Mouse (Mus musculus): ENCODE data around the gene Trub1.
A peak's percentile ranks its signal among the peaks of the same experiment; 100 is the strongest.

Trub1 gene

GRCm38 (mm10) chr19:57452492-57453217 is at the start of gene Trub1:
Gene Trub1 (plus strand): TSS chr19:57452912.
- peak; percentile 87 for DNase-seq (ENCODE audit: low read depth, low spot score)

DNA sequence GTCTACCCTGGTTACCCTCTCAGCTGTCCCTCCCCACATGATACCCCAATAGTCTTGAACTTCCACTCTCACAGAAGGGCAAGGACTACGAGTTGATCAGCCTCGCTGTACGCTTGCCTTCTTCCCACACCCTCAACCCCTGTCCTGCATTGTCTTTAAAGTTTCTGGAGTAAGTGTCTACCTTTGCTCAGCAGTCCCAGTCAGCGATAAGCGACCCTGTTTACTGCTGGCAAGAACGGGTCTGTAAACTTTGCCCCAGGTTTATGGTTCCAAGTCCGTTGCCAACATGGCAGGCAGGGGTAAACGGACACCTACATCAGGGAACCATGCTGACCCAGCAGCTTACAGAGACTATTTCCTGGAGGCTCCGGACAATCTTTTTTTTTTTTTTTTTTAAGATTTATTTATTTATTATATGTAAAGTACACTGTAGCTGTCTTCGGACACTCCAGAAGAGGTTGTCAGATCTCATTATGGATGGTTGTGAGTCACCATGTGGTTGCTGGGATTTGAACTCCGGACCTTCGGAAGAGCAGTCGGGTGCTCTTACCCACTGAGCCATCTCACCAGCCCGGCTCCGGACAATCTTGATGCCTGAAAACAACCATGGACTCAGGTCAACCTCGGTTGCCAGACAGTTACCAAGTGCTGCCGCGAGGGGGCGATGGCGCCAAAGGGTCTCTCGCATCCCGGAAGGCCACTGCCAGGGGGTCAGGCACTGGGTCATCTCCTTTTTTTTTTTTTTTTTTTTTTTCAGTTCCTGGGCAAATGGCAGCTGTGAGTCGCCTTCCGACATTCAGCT is 48.8 kb upstream of the Trub1 start:
- peak; percentile 87 for DNase-seq (ENCODE audit: low read depth, low spot score)

- DNase-seq (ENCODE audit: low read depth, low spot score): no peak
Measured at GRCm38 (mm10) chr19:57404502-57404848, 48.2 kb upstream of the Trub1 start.

DNA sequence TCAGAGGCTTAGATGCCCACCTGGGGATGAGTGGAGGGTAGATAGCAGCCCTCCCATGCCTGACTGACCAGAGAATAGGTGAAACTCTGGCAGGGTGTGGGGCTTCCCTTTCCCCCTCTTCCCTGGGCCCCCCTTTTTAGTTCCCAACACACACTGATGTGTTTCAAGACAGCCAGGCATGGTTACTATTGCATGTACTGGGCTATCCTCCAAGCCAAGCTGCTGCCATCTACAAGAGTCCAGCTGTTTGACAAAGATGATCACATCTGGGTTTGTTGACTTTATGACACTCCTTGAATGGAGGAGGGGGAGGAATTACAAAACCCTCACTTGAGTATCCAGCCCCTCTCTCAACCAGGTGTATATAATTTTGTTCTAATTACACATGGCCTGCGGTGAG is 44.8 kb upstream of the Trub1 start:
- DNase-seq (ENCODE audit: low read depth, low spot score): no peak

- peak; percentile 49 for DNase-seq (ENCODE audit: low read depth, low spot score)
Measured at GRCm38 (mm10) chr19:57411375-57412196, 41.1 kb upstream of the Trub1 start.

GRCm38 (mm10) chr19:57413170-57413569 is 39.5 kb upstream of the Trub1 start:
- no peak for DNase-seq (ENCODE audit: low read depth, low spot score)

DNA sequence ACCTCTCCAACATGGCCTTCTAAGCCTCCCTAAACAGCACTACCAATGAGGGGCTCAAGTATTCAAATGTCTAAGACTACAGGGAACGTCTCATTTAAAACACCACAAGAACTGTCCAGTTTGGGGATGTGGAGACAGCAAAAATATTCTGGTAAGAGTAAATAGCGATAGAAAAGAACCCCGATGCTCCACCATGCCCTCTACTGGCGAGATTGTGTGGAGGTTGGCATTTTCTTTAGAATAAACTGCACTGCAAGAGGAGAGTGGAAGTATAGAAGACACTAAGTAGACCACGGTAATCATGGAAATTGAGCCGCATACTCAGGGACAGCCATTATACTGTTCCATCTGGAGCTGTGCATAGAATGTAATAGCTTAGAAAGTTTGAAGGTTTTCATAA is 38.8 kb upstream of the Trub1 start:
- DNase-seq (ENCODE audit: low read depth, low spot score): peak; percentile 25

- no peak for DNase-seq (ENCODE audit: low read depth, low spot score)
Measured at GRCm38 (mm10) chr19:57415031-57415807, 37.5 kb upstream of the Trub1 start.

DNA sequence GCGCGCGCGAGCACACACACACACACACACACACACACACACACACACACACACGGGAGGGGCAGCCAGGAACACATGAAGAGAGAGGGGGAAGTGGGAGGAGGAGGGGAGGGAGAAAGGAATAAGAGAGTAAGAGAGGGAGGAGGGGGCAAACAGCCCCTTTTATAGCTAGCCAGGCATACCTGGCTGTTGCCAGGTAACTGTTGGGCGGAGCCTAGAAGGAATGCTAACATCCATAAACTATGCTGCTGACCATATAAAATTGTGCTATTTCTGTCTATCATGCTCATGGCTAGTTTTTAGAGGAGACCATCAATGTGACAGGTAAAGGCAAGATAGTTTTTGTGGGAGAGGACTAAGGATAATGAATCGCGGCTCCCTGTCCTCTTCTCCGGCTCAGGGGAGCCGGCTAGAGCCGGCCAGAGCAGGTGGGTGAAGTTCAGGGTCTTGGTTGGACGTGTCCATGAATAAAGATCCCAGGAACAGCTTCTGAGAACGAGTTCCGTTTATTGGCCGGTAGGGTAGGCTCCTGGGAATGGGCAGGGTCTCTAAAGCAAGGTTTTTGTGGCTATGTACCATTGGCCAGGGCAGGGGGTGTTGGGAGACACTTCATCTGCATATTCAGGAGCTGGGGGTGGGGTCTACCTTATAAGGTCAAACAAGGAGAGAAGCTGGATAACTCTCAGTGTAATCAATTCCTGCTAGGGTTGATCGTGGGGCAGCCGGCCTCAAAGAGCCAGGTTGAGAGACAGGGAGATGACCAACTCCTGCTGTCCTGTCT is 34.7 kb upstream of the Trub1 start:
- DNase-seq (ENCODE audit: low read depth, low spot score): peak; percentile 91

DNA sequence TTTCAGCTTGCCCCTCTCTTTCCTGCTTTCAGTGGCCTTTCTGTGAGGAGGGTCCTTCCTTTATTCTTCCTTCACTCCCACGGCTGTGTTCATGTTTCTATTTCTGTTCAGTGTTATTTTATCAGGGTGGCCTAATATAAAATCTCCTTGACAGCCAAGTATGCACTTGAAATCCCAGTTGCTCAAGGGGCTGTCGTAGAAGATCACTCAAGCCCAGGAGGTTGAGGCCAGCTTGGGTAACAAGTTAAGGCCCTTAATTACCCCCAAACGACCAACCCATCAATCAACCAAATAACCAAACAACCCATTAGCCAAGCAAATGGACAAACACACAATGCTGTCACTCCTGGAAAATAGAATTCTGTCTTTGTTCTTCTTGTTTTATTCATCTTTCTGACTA is 29.3 kb upstream of the Trub1 start:
- no peak for DNase-seq (ENCODE audit: low read depth, low spot score)

DNA sequence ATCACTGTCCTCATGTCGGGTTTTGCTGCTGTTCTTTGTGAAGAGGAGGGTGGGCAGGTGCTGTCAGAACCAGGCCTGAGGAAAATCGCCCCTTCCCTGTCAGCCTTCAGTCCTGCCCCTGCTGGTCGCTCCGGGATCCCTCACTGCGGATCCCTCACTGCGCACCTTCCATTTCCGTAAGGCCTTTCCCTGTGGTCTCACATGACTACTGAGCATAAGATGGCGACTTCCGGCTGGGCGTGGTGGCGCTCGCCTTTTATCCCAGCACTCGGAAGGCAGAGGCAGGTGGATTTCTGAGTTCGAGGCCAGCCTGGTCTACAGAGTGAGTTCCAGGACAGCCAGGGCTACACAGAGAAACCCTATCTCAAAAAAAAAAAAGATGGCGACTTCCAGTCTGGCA is 27.4 kb upstream of the Trub1 start:
- DNase-seq (ENCODE audit: low read depth, low spot score): peak; percentile 61

DNA sequence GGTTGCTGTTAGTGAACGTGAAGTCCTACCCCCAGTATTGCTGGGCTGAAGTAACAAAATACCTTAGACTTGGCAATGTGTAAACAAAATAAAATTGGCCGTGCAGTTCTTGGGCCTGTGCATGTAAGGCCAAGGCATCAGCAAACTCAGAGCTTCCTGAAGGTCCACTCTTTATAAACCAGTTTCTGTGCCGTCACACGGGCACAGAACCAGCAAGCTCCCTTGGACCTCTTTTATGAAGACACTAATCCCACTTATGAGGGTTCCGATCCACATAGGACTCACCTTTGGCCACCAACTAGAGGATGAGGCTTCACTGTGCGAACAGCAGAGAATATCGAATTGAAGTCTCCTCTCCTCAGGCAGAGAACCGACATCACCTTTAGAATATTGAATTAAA is 25.9 kb upstream of the Trub1 start:
- DNase-seq (ENCODE audit: low read depth, low spot score): no peak

DNA sequence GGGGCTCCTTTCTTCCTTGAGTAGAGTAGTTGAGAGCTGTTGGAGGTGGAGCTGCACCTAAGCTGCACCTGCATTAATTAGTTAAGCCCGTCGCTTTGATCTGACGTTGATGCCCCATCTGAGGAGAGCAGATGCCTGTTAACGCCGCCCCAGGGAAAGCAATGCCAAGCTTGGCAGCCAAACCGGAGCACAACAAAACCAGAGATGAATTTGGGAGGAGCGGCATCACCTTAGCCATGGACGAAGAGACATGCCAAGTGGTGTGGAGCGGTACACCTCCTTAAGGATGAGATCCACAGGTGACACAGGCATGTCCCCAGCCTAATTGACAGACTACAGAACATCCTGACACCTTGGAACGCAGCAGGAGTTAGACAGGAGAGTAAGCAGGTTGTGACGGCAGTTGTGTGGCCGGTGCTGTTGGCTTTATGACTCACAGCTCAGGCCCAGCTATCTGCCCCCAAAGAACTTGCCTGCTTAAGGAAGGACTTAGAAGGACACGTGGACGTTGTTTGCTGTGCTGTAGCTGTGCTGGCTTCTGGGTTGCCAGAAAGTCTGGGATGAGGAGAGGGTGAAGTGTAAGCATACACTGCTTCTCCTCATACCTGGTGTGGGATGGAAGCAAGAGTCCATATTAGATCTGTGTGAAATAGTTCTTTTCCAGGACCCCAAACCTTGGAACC is 24.8 kb upstream of the Trub1 start:
- DNase-seq (ENCODE audit: low read depth, low spot score): no peak

GRCm38 (mm10) chr19:57428641-57429040 is 24.1 kb upstream of the Trub1 start:
- no peak for DNase-seq (ENCODE audit: low read depth, low spot score)

GRCm38 (mm10) chr19:57429926-57430325 is 22.8 kb upstream of the Trub1 start:
- no peak for DNase-seq (ENCODE audit: low read depth, low spot score)

DNA sequence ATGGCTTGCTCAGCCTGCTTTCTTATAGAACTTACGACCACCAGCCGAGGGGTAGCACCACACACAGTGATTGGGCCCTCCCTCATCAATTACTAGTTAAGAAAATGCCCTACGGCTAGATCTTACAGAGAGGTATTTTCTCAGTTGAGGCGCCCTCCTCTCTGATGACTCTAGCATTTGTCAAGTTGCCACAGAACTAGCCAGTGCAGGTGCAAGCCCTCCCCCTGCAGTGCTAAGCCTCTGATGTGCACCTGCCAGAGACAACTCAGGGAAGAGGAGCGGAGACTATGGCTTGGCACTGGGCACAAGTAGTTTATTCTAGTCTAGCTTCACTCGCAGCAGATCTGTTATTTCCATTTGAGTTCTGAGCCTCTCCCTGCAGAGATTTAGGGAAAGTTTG is 21.2 kb upstream of the Trub1 start:
- no peak for DNase-seq (ENCODE audit: low read depth, low spot score)

- no peak for DNase-seq (ENCODE audit: low read depth, low spot score)
Measured at GRCm38 (mm10) chr19:57434024-57434423, 18.7 kb upstream of the Trub1 start.

DNA sequence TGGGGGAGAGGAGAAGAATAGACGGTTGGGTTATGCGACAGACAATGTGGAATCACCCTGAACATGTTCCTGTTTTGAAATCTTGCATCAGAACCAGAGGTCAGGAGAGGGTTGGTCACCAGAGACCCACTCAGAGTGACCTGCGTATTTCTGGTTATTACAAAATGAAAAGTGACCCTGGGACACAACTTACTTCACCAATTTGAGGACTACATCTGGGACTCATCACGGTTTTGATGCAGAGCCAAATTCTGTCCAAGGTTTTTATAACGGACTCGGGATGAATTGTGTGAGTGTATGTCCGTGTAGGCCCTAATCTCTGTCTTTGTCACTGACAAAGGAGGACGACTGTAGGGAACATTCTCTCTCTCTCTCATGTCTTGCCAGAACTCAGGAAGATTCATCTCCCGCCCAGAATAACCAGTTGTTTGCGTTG is 16.1 kb upstream of the Trub1 start:
- no peak for DNase-seq (ENCODE audit: low read depth, low spot score)

GRCm38 (mm10) chr19:57437042-57437441 is 15.7 kb upstream of the Trub1 start:
- DNase-seq (ENCODE audit: low read depth, low spot score): no peak

GRCm38 (mm10) chr19:57439296-57439695 is 13.4 kb upstream of the Trub1 start:
- DNase-seq (ENCODE audit: low read depth, low spot score): peak; percentile 47

Measured in ZHBTc4 (cell line).